Mouse (Mus musculus) T-helper 2 cell (primary cell): ENCODE results near the gene Gm20388.

ENCODE experiments used
- in situ Hi-C: fragments of 300-600 bp; cut with MboI, MseI; formaldehyde crosslinking; loops from one replicate; pipeline ENCODE4 v1.15.1; 2025; ENCODE audit warnings: high pct_unique_total_duplicates

The Gm20388 gene

DNA sequence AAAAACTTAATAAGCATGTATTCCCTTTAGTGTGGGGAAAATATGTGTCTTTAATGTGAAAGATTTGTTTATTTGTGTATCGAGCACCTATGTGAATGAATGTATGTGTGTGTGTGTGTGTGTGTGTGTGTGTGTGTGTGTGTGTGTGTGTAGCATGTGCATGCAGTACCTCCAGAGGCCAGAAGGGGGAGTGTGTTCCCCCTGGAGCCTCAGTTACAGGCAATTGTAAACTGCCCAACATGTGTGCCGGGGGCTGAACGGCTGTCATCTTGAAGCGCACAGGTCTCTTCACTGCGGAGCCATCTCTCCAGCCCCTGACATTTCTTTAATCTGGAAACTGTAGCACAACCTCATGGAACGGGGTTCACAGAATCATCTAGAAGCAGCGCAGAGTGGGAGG, 1425.0 kb downstream of the Gm20388 start:
- in situ Hi-C loops: loop anchor here (10.0 to 25.0 kb wide), 2 partner anchors 691 to 1177 kb away; partner anchors contain the start of gene 1190005I06Rik

DNA sequence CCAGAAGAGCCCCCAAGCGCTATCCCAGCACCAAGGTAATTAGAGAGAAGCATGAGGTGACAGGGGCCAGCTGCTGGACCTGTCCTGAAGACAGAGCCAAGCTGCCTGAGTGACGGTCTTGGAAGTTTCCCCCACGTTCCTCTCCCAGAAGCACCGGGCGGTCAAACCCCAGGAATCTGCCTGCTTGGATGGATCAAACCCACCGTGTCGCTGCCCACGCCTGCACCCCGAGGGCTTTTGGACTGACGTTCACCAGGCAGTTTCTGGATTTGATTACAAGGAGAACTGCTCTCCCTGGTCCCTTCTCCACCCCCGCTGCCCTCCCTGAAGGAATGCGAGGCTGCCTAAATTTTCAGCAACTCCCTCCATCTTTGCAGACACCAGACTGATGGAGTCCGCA, 1432.3 kb downstream of the Gm20388 start:
- in situ Hi-C loops: loop anchor here (25.0 kb wide), 1 partner anchor 1169 kb away; no protein-coding TSS in a partner anchor

DNA sequence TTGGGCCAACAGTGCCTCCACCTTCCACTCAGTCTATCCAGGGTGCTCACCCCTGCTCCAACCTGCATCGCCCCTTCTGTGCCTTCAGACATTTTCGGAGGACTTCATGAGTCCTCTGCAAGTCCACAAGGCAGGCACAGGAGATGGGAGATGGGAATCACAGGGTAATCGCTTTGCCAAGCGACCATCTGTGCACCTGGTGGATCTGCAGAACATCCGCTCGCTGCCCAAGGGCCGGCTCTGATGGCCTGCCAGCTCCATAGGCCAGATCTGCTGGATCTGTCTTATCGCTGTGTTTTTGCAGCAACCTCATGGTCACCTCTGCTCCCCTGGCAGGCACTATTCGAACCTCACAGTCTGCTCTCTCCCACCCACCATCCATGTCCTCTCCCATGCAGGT, 1433.8 kb downstream of the Gm20388 start:
- in situ Hi-C loops: loop anchor here (25.0 kb wide), 1 partner anchor 1168 kb away; no protein-coding TSS in a partner anchor

DNA sequence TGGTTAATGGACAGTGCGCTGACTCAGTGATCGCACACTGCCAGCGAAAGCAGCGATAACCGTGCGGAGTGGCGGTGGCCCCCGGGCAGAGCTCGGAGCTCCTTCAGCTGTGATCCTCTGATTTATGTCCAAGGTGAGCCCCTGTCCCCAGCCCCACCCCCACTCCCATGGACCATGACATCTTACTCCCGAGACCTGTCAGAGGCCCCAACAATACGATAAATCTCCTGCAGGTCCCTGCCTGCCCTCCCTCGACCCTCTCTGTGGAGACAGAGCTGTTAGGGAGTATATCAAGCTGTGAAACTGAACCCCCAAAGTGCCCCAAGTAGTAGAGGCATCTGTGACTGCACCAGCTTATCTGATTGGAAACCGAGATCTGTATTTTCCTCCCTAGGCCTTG, 1435.5 kb downstream of the Gm20388 start:
- in situ Hi-C loops: loop anchor here (25.0 kb wide), 1 partner anchor 1166 kb away; no protein-coding TSS in a partner anchor

DNA sequence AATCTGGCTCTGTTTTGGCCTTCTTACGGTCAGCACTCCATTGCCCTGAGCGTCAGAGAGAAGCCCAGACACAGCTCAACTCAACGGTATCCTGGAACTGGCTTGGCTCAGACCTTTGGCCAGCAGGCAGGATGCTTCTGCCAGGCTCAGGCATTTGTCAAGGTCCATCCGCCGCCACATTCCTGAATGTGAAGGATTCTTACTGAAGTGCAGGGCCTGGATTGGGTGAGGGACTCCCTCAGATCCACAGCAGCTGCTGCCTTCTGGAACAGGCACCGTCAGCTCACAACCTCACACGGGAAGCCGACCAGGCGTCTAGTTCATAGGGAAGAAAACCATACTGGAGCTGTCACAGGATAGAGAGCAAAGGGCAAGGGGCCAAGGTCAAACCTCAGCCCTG, 1436.2 kb downstream of the Gm20388 start:
- in situ Hi-C loops: loop anchor here (25.0 kb wide), 1 partner anchor 1165 kb away; no protein-coding TSS in a partner anchor

DNA sequence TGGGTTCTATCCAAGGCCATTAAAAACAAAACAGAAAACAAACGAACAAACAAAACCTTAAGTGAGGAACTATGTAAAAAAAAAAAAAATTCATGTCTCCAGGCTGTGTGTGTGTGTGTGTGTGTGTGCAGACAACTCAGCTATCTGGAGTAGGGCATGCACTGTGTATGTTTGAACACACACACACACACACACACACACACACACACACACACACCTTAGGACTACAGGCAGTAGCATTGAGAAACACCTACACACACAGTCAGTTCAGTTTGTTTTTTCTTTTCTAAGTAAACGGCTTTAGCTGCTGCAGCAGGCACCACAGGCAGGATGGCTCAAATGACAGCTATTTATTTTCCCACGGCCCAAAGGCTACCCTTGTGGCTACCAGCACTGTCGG, 1438.4 kb downstream of the Gm20388 start:
- in situ Hi-C loops: loop anchor here (25.0 kb wide), 1 partner anchor 1163 kb away; no protein-coding TSS in a partner anchor

DNA sequence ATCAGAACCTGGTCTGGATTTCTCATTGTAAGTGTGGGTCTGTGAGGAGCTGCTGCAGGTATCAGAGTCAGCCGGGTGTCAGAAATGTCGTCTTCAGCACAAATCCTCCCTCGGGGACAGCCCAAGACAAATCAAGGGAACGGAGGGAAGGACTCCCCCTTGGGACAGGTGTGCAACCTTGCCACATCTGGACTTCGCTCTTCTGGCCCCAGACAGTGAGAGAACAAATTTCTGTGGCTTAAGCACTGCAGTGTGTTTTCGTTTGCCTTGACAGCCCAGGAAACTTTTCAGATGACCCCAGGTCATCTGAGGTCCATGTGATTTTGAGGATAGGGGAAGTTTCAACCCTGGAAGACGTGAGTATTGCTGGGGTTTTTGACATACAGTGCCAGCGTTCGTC, 1440.2 kb downstream of the Gm20388 start:
- in situ Hi-C loops: no loop called here

DNA sequence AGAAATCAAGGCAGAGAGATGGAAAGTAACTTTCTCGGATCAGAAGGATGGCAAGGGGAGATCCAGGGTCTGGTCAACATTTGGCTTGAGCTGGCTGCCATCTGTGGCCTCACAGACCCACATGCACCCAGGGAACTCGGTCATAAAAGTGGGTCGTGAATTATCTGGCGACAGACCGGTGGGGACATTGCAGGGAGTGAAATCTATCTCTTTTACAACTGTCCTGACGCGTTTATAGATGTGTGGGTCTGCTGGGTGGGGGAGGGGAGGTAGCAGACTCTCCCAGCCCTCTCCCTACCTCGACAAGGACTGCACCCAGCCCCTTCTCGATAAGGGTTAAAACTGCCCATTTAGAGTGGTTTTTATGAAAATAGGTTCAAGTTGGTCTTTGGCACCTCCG, 1444.2 kb downstream of the Gm20388 start:
- in situ Hi-C loops: no loop called here

DNA sequence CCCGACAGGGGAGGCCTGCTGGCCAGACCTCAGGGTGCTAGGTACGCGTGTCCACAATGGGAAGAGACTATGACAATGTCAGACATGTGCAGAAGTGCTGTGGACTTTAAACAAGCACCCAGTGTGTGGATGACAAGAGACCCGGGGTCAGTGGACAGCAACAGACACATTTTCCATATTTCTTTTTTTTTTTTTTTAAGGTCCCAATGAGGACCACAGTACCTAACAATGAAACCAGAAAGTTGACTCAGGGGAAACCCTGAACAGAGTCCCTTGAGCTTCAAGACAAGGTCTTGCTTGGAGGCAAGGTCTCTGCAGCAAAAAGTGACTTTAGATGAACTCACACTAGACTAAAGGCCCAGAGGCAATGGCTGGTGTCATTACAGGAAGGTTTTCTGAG, 1446.8 kb downstream of the Gm20388 start:
- in situ Hi-C loops: no loop called here

DNA sequence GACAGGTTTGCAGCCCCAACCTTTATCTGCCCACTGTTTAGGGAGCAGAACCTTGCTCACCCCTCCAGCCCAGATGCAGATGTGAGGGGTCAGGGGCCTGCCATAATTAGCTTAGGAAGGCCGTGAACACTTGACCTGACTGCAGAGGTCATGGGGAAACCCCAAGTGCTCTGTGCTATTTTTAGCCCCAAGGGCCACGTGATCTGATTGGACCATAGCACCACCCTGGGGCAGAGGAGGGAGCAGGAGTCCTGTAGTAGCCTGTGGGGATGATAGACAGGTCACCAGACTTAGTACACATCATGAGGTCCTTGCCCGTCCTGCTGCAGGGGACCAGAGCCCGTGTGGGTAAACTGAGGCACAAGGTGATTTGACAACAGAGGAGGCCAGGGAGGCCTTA, 1448.0 kb downstream of the Gm20388 start:
- in situ Hi-C loops: no loop called here

DNA sequence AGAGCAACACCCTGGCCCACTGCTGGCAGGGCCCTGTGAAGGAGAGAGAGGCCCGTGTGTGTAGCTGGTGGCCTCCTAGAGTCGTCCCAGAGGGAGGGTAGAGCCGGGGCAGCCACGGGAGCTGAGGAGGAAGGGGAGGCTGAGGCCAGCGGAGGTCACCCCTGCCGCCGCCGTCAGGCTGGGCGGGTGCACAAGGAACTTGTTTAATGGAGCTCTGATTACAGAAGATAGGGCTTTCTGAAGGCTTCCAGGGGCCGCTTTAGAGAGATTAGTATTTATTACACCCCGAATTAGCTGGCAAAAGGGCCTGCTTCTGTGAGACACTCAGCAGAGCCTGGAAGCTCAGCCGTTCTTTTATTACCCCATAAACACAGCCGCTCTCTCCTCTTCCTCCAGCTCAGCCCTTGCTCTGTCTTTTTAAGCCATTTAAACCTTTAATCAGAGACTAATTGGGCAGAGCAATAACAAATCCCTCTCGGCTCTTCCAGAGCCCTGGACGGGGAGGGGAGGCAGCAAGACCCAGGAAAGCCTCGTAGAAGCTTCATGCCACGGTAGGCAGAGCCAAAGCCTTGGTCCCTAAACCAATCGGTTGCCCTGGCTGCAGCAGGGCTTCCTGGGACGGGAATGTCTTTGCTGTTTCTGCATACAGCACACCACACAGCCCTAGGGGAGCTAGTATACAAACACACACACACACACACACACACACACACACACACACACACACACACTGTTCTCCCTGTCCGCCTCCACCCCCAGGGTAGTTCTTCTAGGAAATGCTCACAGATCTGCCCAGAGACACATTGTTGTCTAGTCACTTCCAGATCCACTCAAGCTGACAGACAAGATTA, 1448.7 kb downstream of the Gm20388 start:
- in situ Hi-C loops: no loop called here

DNA sequence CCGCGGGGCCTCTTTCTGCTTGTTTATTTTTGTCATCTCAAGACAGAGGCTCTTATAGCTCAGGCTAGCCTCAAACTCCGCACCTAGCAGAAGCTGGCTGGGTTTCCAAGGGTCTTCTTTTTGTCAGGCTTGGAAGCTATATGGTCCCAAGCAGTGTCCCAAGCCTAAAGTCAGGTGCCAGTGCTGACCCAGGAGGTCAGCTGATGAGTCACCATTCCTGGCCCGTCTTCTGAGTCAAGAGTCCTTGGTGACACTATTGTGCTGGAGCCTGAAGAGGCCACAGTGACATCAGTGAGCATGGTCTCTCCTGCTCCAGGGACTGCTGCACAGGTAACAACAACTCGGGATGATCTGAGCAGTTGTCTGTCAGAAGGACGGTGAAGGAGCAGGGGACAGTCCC, 1449.4 kb downstream of the Gm20388 start:
- in situ Hi-C loops: loop anchor here (10.0 kb wide), 1 partner anchor 1465 kb away; no protein-coding TSS in a partner anchor

DNA sequence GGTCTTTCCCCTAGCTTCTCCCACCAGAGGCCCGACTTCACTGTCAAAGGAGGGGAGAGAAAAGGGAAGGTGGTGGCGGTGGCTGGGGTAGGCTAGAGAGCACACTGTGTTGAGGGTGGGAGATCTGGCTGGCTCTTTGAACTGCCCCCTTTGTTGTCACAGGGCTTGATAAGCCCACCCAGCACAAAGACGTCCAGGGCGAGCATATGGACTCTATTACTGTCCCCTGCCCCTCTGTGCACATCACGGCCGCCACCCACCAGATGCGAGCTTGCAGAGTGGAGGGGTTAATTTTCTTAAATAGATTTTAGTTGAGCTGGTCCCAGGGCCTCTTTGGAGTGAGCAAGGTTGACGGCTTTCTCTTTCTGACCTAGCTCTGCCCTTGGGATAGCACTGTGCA, 1450.5 kb downstream of the Gm20388 start:
- in situ Hi-C loops: loop anchor here (10.0 kb wide), 1 partner anchor 1464 kb away; no protein-coding TSS in a partner anchor

DNA sequence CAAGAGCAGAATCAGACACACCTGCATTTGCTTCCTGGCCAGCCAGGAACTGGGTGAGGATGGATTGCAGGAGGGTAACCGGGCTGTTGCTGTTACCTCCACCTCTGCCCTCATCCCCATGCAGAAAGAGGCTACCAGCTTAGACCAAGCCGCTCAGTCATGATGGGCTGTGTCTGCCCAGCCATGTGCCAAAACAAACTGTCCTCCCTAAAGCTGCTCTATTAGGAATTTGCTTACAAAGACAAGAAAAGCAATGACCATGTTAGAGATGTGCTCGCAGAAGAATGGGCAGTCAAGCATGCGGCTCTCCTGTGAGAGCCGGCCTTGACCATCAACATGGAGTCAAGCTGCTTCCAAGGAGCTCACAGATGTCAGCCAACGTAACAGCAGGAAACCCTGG, 1454.0 kb downstream of the Gm20388 start:
- in situ Hi-C loops: loop anchor here (10.0 kb wide), 1 partner anchor 1460 kb away; no protein-coding TSS in a partner anchor

DNA sequence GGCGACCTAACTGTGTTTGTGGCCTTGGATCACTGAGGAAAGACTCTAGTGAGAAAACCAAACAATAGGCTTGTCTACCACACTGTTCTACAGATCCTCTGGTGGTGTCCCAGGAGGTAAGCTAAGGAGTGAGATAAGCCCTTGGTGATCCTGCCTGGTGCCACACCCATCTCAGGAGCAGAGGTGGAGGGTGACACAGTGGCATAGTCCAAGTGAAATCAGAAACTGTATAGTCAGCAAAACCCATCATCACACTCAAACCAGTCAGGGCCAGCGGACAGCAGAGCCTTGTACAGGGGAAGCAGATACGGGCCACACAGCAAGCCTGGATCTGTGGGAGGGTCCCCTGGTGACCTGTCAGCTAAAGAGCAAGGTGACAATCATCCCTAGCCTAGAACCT, 1454.5 kb downstream of the Gm20388 start:
- in situ Hi-C loops: loop anchor here (10.0 kb wide), 1 partner anchor 1460 kb away; no protein-coding TSS in a partner anchor

DNA sequence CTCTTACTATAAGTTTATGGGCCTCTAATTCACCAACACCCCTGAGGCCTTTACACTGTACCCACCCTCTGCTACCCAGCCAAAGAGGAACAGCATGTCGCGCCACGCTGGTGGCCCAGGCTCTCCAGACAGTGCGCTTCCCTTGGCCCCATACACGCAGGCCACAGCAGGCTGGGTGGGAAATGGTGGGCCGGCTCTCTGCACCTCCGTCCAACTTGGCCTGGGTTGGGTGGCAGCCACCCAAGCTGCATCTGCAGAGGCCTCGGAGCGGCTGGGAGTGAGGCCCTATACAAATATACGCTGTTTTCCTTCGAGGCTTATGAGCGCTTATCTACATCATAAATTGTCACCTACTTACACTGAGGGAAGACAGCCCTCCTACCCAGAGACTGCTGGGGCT, 1456.0 kb downstream of the Gm20388 start:
- in situ Hi-C loops: loop anchor here (10.0 kb wide), 1 partner anchor 1458 kb away; no protein-coding TSS in a partner anchor

DNA sequence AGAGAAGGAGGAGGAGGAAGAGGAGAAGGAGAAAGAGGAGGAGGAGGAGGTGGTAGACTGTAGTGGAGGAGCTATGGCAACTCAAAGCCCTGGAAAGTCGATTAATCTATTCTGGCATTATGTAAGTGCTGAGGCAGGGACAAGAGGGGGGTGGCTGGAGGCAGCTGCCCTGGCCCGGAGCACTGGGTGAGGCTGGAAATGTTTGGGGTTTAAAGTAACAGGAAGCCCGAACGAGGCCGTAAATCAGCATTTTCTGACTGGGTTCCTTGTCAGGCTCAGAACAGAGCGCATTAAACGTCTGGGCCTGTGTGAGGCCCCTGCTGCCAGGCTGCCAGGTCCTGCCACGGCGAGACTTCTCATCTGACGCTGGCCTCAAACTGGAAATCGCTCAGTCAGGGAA, 1458.2 kb downstream of the Gm20388 start:
- in situ Hi-C loops: loop anchor here (10.0 kb wide), 1 partner anchor 1456 kb away; no protein-coding TSS in a partner anchor

DNA sequence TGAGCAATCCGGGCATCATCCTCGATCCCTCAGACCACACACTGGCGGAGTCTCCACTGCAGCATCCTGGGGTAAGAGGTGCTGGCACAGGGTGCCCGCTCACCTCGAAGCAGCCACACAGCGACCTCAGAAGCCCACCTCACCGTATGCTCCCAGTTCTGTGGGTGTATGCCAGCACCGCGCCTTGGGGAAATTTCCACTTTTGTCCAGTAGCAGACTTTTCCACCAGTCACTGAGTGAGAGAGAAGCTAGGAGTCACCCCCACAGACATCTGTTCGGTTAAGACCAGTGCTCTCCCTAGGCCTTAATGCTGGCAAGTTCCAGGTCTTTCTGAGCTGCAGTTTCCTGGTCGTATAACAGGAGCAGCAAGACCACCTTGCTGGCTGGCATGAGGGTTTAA, 1458.7 kb downstream of the Gm20388 start:
- in situ Hi-C loops: loop anchor here (10.0 kb wide), 1 partner anchor 1455 kb away; no protein-coding TSS in a partner anchor

DNA sequence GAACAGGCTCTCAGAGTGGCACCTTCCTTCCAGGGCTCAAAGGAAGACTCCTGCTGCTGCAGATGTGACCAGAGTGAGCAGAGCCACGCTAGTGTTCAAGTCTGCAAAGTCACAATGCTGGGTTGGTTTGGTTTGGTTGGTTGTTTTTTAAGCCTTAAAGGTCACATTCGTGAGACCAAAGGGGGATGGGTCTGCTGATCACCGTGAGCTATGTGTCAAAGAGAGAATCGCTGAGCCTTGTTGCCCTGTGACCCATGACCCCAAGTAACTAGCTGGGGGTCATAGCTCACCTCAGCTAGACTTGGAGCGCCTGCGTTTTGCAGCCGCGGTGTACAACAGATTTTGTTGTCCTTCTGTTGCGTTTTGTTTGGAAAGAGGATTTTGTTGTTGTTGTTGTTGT, 1460.6 kb downstream of the Gm20388 start:
- in situ Hi-C loops: no loop called here

DNA sequence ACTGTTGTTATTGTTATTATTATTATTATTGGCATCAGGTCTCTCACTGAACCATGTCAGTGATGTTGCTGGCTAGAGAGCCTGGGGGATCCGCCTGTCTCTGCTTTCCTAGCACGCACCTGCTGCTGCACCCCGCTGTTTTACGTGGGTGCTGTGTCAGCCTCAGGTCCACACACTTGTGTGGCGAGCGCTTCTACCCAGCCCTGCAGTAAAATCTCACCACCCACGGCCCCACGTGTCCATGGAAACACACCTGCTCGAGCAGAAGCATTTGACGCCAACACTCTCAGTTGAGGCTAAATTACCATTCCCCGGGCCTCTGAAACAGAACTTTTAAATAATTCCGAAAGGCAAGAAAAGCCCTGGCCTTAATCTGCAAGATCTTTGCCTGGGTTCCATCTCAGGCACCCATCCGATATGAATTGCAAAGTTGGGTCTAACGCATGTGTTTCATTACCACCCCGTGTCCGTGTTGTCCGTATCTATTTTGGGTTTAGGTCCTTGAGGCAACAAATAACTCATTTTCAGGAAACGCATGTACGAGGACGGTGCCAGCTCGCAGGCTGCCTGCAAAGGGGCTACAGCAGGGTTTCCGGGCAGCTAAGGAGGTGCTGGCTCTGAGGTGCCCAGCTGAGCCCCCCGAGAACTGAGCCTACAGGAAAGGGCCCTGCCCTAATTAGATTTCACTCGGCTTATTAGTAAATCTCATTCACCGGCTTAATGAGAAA, 1461.4 kb downstream of the Gm20388 start:
- in situ Hi-C loops: no loop called here

DNA sequence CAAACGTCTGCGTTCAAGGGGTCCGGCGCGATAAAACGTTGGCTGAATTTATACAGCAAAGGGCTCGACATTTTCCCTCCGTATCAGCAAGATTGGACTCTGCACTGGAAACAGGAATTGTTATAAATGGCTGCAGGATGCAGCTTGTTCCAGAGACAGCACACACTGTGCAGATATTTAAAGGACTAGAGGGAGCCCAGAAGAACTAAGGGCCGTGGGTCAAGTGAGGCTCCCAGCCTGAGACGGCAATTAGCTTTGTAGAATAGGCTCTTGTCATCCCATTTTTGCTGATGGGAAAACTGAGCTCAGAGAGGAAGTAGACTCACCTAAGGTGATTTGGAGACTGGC, 1462.0 kb downstream of the Gm20388 start:
- in situ Hi-C loops: no loop called here

DNA sequence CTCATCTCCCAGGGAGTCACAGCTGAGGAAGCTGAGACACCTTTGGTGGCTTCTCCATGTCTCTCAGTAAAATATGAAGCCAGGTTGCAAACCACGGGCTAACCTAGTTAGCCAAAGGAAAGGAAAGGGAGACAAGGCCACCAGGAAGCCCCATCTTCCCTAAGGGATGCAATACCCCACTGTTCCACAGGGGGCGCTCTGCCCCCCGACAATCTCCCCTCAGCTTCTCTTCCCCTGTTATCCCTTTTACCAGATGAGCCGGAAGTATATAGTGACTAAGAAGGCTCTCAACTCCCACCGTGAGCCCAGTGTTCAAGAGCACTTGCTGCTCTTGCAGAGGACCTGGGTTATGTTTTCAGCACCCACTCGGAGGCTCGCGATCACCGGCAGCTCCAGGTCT, 1463.6 kb downstream of the Gm20388 start:
- in situ Hi-C loops: no loop called here
